Mouse (Mus musculus) liver, embryonic 14.5 days (tissue): ENCODE measurements around the gene Ngly1.

Experiments used
- CTCF ChIP-seq: IDR thresholded peaks from 2 replicates; pipeline ENCODE4 v1.5.1; 2016; ENCODE audit warnings: antibody characterized with exemption, low read depth, control low read depth
- EP300 ChIP-seq: IDR thresholded peaks from 2 replicates; pipeline ENCODE4 v1.6.1; 2016; ENCODE audit warnings: antibody characterized with exemption, low read depth

GRCm38 (mm10) chr14:16249171-16249874 is at the start of gene Ngly1, which contains the start of gene Oxsm:
- TF ChIP-seq EP300 (no peak), CTCF (no peak)
